Mouse (Mus musculus) v-Abl transformed pro-B cells (cell line): ENCODE results near the gene Ethe1.
"Not testable (repeated sequence)": the region's sequence is repeated elsewhere in the genome, so short reads cannot be mapped to it uniquely, and the experiment has no call there.

Experiments used
- in situ Hi-C, 2 experiments: fragments of 400-800 bp; cut with MboI; formaldehyde crosslinking; loops; one replicate each; pipeline ENCODE4 v1.15.1; 2025; ENCODE audit not compliant: unreplicated experiment in 2 of 2

The Ethe1 gene

GRCm38 (mm10) chr7:24608017-24608416 lies 20.7 kb downstream of the Ethe1 start:
- in situ Hi-C loops, result no loop called here

GRCm38 (mm10) chr7:24608561-24608960 lies 21.2 kb downstream of the Ethe1 start:
- in situ Hi-C loops, result no loop called here

GRCm38 (mm10) chr7:24610144-24610878 lies 23.0 kb downstream of the Ethe1 start, which contains the start of gene Phldb3:
Phldb3 (plus strand) TSS chr7:24610763.
- in situ Hi-C loops, result no loop called here

- in situ Hi-C loops, result no loop called here
Observed at GRCm38 (mm10) chr7:24610879-24611494, 23.6 kb downstream of the Ethe1 start.

GRCm38 (mm10) chr7:24611709-24612108 lies 24.4 kb downstream of the Ethe1 start:
- in situ Hi-C loops, result no loop called here

- in situ Hi-C loops, result no loop called here
Observed at GRCm38 (mm10) chr7:24612308-24612910, 25.1 kb downstream of the Ethe1 start.

- in situ Hi-C loops, result no loop called here
Observed at GRCm38 (mm10) chr7:24614816-24615215, 27.5 kb downstream of the Ethe1 start.

GRCm38 (mm10) chr7:24617763-24618162 lies 30.4 kb downstream of the Ethe1 start:
- in situ Hi-C loops, result no loop called here

DNA sequence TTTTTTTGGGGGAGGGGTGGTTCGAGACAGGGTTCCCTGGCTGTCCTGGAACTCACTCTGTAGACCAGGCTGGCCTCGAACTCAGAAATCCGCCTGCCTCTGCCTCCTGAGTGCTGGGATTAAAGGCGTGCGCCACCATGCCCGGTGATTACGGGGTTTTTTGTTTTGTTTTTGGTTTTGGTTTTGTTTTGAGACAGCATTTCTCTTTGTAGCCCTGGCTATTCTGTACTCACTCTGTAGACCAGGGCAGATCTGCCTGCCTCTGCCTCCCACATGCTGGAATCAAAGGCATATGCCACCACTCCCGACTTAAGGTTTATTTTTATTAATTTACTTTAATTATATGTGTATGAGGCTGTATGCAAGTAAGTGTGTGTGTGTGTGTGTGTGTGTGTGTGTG lies 31.0 kb downstream of the Ethe1 start:
- in situ Hi-C loops, result not testable (repeated sequence)

DNA sequence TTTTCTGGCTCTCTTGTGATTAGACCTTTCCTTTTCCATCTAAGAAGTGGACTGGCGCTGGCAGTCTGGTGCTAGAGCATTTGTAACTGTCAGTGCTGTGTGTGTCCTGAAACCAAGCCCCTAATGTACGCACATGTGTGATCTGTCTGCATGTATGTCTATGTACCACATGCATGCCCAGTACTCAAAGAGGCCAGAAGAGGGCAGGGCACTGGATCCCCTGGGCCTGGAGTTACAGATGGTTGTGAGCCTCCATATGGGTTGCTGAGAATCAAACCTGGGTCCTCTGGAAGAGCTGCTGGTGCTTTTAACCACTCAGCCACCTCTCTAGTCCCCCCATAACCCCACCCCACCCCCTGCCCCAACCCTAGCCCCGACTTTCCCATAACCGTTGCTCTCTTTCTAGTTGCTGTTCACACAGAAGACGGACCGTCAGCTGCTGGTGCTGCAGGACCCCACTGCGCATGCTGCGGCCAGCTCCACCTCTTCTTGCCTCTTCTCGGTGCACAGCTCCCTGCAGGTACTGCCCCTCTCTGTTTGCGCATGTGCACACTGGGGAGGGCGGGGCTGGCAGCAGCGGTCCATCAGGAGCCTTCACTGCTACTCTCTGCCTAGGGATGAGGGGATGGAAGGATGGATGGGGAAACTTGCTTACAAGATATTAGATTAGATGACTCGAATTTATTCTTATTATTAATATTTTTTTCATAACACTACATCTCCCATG lies 32.5 kb downstream of the Ethe1 start:
- in situ Hi-C loops, result no loop called here

DNA sequence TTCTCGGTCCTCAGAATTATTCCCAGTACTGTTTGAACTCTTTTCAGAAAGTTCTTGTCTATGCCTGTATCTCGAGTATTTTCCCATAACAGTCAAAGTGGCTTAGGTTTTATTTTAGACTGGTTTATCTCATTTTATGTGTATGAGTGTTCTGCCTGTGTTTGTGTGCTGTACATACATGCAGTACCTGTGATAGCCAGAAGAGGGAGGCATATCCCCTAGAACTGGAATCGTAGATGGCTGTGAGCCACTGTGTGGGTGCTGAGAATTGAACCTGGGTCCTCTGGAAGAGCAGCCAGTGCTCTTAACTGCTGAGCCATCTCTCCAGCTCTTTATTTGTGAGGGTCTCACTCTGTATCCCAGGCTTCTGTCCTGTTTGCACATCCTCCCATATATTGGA lies 33.9 kb downstream of the Ethe1 start:
- in situ Hi-C loops, result no loop called here

- in situ Hi-C loops, result no loop called here
Observed at GRCm38 (mm10) chr7:24622967-24623366, 35.6 kb downstream of the Ethe1 start.

GRCm38 (mm10) chr7:24628685-24629610 lies 41.6 kb downstream of the Ethe1 start:
- in situ Hi-C loops, result no loop called here

- in situ Hi-C loops, result no loop called here
Observed at GRCm38 (mm10) chr7:24629672-24630071, 42.3 kb downstream of the Ethe1 start.

DNA sequence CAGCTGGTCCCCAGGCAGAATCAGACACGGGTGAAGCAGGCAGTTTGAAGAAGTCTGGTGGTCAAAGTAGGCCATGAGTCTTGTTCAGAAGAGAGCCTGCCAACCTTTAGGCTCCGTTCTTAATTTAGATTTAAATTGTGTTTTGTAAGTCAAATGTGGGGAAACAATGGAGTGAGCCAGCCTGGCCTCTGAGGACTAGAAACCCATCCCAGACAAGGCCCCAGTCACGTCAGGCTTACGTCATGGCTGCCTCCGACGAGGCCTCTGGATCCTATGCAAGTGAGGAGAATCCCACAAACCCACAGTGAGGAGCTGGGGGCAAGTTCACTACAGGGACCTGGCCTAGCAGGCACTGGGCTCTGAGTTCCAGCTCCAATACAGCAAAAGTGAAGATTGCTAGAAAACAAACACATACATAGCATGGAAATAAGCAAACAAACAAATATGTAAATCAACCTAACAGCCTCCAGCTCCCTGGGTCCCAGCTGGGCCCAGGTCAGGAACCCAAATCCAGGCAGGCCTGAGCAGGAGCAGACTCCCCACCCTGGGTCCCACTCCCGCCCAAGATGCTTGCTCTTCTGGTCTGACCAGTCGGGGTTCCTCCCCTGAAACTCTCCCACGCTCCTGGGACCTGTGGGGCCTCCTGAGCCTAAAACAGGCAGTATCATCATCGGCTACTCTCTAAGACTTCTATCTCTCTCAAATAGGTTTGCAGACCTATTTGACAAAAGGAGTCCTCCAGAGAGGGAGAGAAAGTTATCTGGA lies 43.0 kb downstream of the Ethe1 start:
- in situ Hi-C loops, result no loop called here

- in situ Hi-C loops, result no loop called here
Observed at GRCm38 (mm10) chr7:24636264-24636663, 48.9 kb downstream of the Ethe1 start, which contains the start of gene Lypd3. Lypd3 (plus strand) TSS chr7:24636550.

GRCm38 (mm10) chr7:24637046-24637445 lies 49.7 kb downstream of the Ethe1 start:
- in situ Hi-C loops, result no loop called here

GRCm38 (mm10) chr7:24638026-24638856 lies 50.9 kb downstream of the Ethe1 start:
- in situ Hi-C loops, result no loop called here
